Mouse (Mus musculus): ENCODE measurements around the gene Nhlrc3. TPM values are rescaled to one million over a fixed set of nuclear protein-coding genes. Genes with fewer than 3 reads are reported as not detected.

Nhlrc3 gene
- polyA plus RNA-seq, 2 experiments = 3.3 to 3.5 TPM

GRCm38 (mm10) chr3:53412259-53412658, 50.9 kb downstream of the Nhlrc3 start:
- H3K4me3 ChIP-seq (ENCODE audit: insufficient read depth in 1 of 2, low read depth in 2 of 2, low read length in 2 of 2) = no peak overlapping the region
- no peaks in the 10 kb centered on the region for H3K4me1 ChIP-seq (replicated peaks; ENCODE audit: control insufficient read depth in 2 of 2, insufficient read depth in 2 of 2, low read length in 1 of 2)
- no peaks in the 10 kb centered on the region for H3K36me3 ChIP-seq (replicated peaks; ENCODE audit: control insufficient read depth, insufficient read depth, low read depth)
- no peak overlapping the region for H3K27ac ChIP-seq
- H3K4me2 ChIP-seq (ENCODE audit: low read depth) = no peak overlapping the region
- ATAC-seq (ENCODE audit: insufficient read depth) = no peak
- no peaks in the 10 kb centered on the region for H3K9me3 ChIP-seq (ENCODE audit: control insufficient read depth, low read length)
- no peaks in the 10 kb centered on the region for H3K27me3 ChIP-seq (ENCODE audit: control insufficient read depth, insufficient read depth, low read length)
- no peak for DNase-seq (ENCODE audit: low read depth in 3 of 3, low spot score in 3 of 3)
- no peak overlapping the region for H3K9ac ChIP-seq (replicated peaks)
- TF ChIP-seq CTCF (IDR thresholded peaks at IDR 0.05; ENCODE audit: low read depth) (no peak), EP300 (IDR thresholded peaks at IDR 0.05; ENCODE audit: low read depth) (no peak)
- WGBS (ENCODE audit: insufficient replicate concordance) = 65% methylated on average over 5 of the region's 5 CpGs

GRCm38 (mm10) chr3:53410031-53410430, 53.1 kb downstream of the Nhlrc3 start:
- no peak for ATAC-seq (ENCODE audit: insufficient read depth)
- Histone ChIP-seq H3K27me3 (ENCODE audit: control insufficient read depth, insufficient read depth, low read length) (no peaks in the 10 kb centered on the region), H3K4me2 (ENCODE audit: low read depth) (no peak overlapping the region), H3K9me3 (ENCODE audit: control insufficient read depth, low read length) (no peaks in the 10 kb centered on the region), H3K36me3 (replicated peaks; ENCODE audit: control insufficient read depth, insufficient read depth, low read depth) (no peaks in the 10 kb centered on the region), H3K9ac (replicated peaks) (no peak overlapping the region), H3K4me1 (replicated peaks; ENCODE audit: control insufficient read depth in 2 of 2, insufficient read depth in 2 of 2, low read length in 1 of 2) (no peaks in the 10 kb centered on the region), H3K27ac (no peak overlapping the region), H3K4me3 (ENCODE audit: insufficient read depth in 1 of 2, low read depth in 2 of 2, low read length in 2 of 2) (no peak overlapping the region)
- TF ChIP-seq CTCF (IDR thresholded peaks at IDR 0.05; ENCODE audit: low read depth) (no peak), EP300 (IDR thresholded peaks at IDR 0.05; ENCODE audit: low read depth) (no peak)
- no peak for DNase-seq (ENCODE audit: low read depth in 3 of 3, low spot score in 3 of 3)
- WGBS (ENCODE audit: insufficient replicate concordance) = 47% methylated on average over 6 of the region's 6 CpGs

DNA sequence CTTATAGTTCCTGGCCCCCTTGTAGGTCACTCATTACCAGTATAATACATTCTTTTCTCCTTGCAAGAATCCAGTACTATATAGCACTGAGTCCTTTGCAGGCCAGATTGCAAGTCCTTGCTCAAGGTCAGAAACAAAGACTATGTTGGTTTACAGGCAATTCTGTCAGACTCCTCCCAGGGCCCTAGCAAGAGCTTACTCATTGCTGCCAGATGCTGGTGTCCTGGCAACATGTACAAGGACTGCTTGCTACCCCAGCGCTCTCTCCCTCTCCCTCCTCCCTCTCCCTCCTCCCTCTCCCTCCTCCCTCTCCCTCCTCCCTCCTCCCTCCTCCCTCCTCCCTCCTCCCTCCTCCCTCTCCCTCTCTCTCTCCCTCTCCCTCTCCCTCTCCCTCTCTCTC, 56.0 kb downstream of the Nhlrc3 start:
- H3K27ac ChIP-seq = no peak overlapping the region
- H3K4me2 ChIP-seq (ENCODE audit: low read depth) = no peak overlapping the region
- TF ChIP-seq EP300 (IDR thresholded peaks at IDR 0.05; ENCODE audit: low read depth) (no peak), CTCF (IDR thresholded peaks at IDR 0.05; ENCODE audit: low read depth) (no peak)
- 45% methylated on average over 1 of the region's 1 CpGs for WGBS (ENCODE audit: insufficient replicate concordance)
- H3K9ac ChIP-seq (replicated peaks) = no peak overlapping the region
- DNase-seq (ENCODE audit: low read depth in 3 of 3, low spot score in 3 of 3) (no peak), ATAC-seq (ENCODE audit: insufficient read depth) (no peak)
- no peaks in the 10 kb centered on the region for H3K4me1 ChIP-seq (replicated peaks; ENCODE audit: control insufficient read depth in 2 of 2, insufficient read depth in 2 of 2, low read length in 1 of 2)
- H3K27me3 ChIP-seq (ENCODE audit: control insufficient read depth, insufficient read depth, low read length) = no peaks in the 10 kb centered on the region
- H3K4me3 ChIP-seq (ENCODE audit: insufficient read depth in 1 of 2, low read depth in 2 of 2, low read length in 2 of 2) = no peak overlapping the region
- H3K36me3 ChIP-seq (replicated peaks; ENCODE audit: control insufficient read depth, insufficient read depth, low read depth) = no peaks in the 10 kb centered on the region
- H3K9me3 ChIP-seq (ENCODE audit: control insufficient read depth, low read length) = no peaks in the 10 kb centered on the region

Other genes starting within 250 kb of the Nhlrc3 start
- gene Proser1, start 334 bp upstream of the Nhlrc3 start, polyA plus RNA-seq (2012; rRNA removed) = 3.3 and 4.1 TPM in 2 replicates
- gene Proser1, start 334 bp upstream of the Nhlrc3 start, polyA plus RNA-seq (2014; fragmentation: Nextera tagmentation; extraction: Ambion mirVana) = 2.5 and 3.8 TPM in 2 replicates
- not detected in 2 replicates for gene Stoml3, start 25.3 kb upstream of the Nhlrc3 start, polyA plus RNA-seq (2012; rRNA removed)
- not detected in 2 replicates for gene Stoml3, start 25.3 kb upstream of the Nhlrc3 start, polyA plus RNA-seq (2014; fragmentation: Nextera tagmentation; extraction: Ambion mirVana)
- gene Frem2, start 194.0 kb upstream of the Nhlrc3 start, polyA plus RNA-seq (2012; rRNA removed) = 0.71 and 0.80 TPM in 2 replicates
- gene Frem2, start 194.0 kb upstream of the Nhlrc3 start, polyA plus RNA-seq (2014; fragmentation: Nextera tagmentation; extraction: Ambion mirVana) = 0.19 and 0.44 TPM in 2 replicates